Mouse (Mus musculus) forebrain, embryonic 13.5 days (tissue): Measurements from ENCODE around the gene Lpp. TPM values are rescaled to one million over a fixed set of nuclear protein-coding genes. Genes with fewer than 3 reads are reported as not detected.

Experiments
- ATAC-seq: fragments of 200-750 bp; cut with Nextera tagmentation; 2 replicates; pipeline ENCODE4 v1.8.0; 2017
- H3K27ac ChIP-seq: fragments of 300-500 bp; sonication (generic); 2 replicates; pipeline ENCODE4 v1.5.1; 2015; ENCODE audit warnings: inconsistent platforms, mild to moderate bottlenecking, moderate library complexity
- H3K27me3 ChIP-seq: fragments of 300-500 bp; sonication (generic); 2 replicates; pipeline ENCODE4 v1.6.1; 2015; ENCODE audit warnings: mild to moderate bottlenecking, inconsistent platforms
- H3K36me3 ChIP-seq: fragments of 300-500 bp; sonication (generic); 2 replicates; pipeline ENCODE4 v1.6.1; 2015; ENCODE audit warnings: mild to moderate bottlenecking, inconsistent platforms; ENCODE audit not compliant: poor library complexity, severe bottlenecking
- H3K4me1 ChIP-seq: fragments of 300-500 bp; sonication (generic); 2 replicates; pipeline ENCODE4 v1.6.1; 2015; ENCODE audit warnings: inconsistent platforms
- H3K4me2 ChIP-seq: fragments of 300-500 bp; sonication (generic); 2 replicates; pipeline ENCODE4 v1.6.1; 2015; ENCODE audit warnings: inconsistent platforms, mild to moderate bottlenecking, moderate library complexity
- H3K4me3 ChIP-seq: fragments of 300-500 bp; sonication (generic); 2 replicates; pipeline ENCODE4 v1.5.1; 2015; ENCODE audit warnings: mild to moderate bottlenecking, inconsistent platforms
- H3K9ac ChIP-seq: fragments of 300-500 bp; sonication (generic); 2 replicates; pipeline ENCODE4 v1.6.1; 2015; ENCODE audit warnings: mild to moderate bottlenecking, inconsistent platforms
- H3K9me3 ChIP-seq: fragments of 300-500 bp; sonication (generic); replicated peaks from 2 replicates; pipeline ENCODE4 v1.6.1; 2016; ENCODE audit warnings: inconsistent platforms
- WGBS: fragments of 180-500 bp; shearing (Covaris S2); methylation state at CpG from one replicate; pipeline ENCODE4 v1.1.7; 2015; 5-methylcytosine and 5-hydroxymethylcytosine counted together
- polyA plus RNA-seq: library from polyadenylated mRNA; unstranded; fragments of >200 nt; fragmentation: Nextera tagmentation; extraction: Ambion mirVana; gene quantifications from 2 replicates; pipeline ENCODE4 v1.2.1, GENCODE M21; 2015

Gene Lpp
- polyA plus RNA-seq, 1 experiment from 2014 or later: 9.4 TPM

GRCm38 (mm10) chr16:24977771-24978170, 584.5 kb downstream of the Lpp start:
- Histone ChIP-seq H3K27ac (no peak overlapping the region), H3K9ac (no peak overlapping the region), H3K4me1 (peaks cover 19% of the 10 kb centered on the region), H3K9me3 (no peaks in the 10 kb centered on the region), H3K27me3 (no peaks in the 10 kb centered on the region), H3K4me2 (no peak overlapping the region), H3K36me3 (no peaks in the 10 kb centered on the region), H3K4me3 (no peak overlapping the region)
- ATAC-seq: no peak
- 100% methylated on average over 1 of the region's 1 CpGs for WGBS

- 41% methylated on average over 1 of the region's 1 CpGs for WGBS
- no peak overlapping the region for H3K4me3 ChIP-seq
- H3K4me1 ChIP-seq: peaks cover 15% of the 10 kb centered on the region; the same call in 1 of the 2 replicates
- H3K27me3 ChIP-seq: no peaks in the 10 kb centered on the region
- H3K4me2 ChIP-seq: no peak overlapping the region
- H3K9me3 ChIP-seq: no peaks in the 10 kb centered on the region
- H3K27ac ChIP-seq: no peak overlapping the region
- no peaks in the 10 kb centered on the region for H3K36me3 ChIP-seq
- ATAC-seq: no peak
- H3K9ac ChIP-seq: no peak overlapping the region
Measured at GRCm38 (mm10) chr16:24978226-24978625, 584.9 kb downstream of the Lpp start.

GRCm38 (mm10) chr16:24979391-24979790, 586.1 kb downstream of the Lpp start:
- WGBS: 76% methylated on average over 4 of the region's 4 CpGs
- Histone ChIP-seq H3K27ac (no peak overlapping the region), H3K27me3 (no peaks in the 10 kb centered on the region), H3K9ac (no peak overlapping the region), H3K4me1 (0 out of 2 replicates have a peak, but pooled peaks cover 8% of the 10 kb centered on the region), H3K4me3 (no peak overlapping the region), H3K9me3 (no peaks in the 10 kb centered on the region), H3K4me2 (no peak overlapping the region), H3K36me3 (no peaks in the 10 kb centered on the region)
- no peak for ATAC-seq

GRCm38 (mm10) chr16:24982828-24983227, 589.5 kb downstream of the Lpp start:
- H3K9me3 ChIP-seq: no peaks in the 10 kb centered on the region
- peak; percentile 51; the same call in 1 of the 2 replicates for ATAC-seq
- H3K4me2 ChIP-seq: no peak overlapping the region
- no peak overlapping the region for H3K27ac ChIP-seq
- H3K4me3 ChIP-seq: no peak overlapping the region
- H3K9ac ChIP-seq: no peak overlapping the region
- H3K4me1 ChIP-seq: 0 out of 2 replicates have a peak, but pooled peaks cover 6% of the 10 kb centered on the region
- H3K36me3 ChIP-seq: no peaks in the 10 kb centered on the region
- H3K27me3 ChIP-seq: no peaks in the 10 kb centered on the region
- WGBS: 76% methylated on average over 4 of the region's 4 CpGs

- Histone ChIP-seq H3K27me3 (no peaks in the 10 kb centered on the region), H3K9ac (no peak overlapping the region), H3K4me2 (no peak overlapping the region), H3K9me3 (no peaks in the 10 kb centered on the region), H3K36me3 (no peaks in the 10 kb centered on the region), H3K4me1 (no peaks in the 10 kb centered on the region), H3K27ac (no peak overlapping the region), H3K4me3 (no peak overlapping the region)
- WGBS: 86% methylated on average over 11 of the region's 11 CpGs
- no peak for ATAC-seq
Measured at GRCm38 (mm10) chr16:24990331-24990730, 597.0 kb downstream of the Lpp start.

GRCm38 (mm10) chr16:24991059-24991541, 597.8 kb downstream of the Lpp start:
- Histone ChIP-seq H3K4me2 (no peak overlapping the region), H3K9ac (no peak overlapping the region), H3K4me1 (no peaks in the 10 kb centered on the region), H3K4me3 (no peak overlapping the region), H3K27me3 (no peaks in the 10 kb centered on the region), H3K9me3 (no peaks in the 10 kb centered on the region), H3K27ac (no peak overlapping the region), H3K36me3 (no peaks in the 10 kb centered on the region)
- WGBS: 81% methylated on average over 10 of the region's 10 CpGs
- ATAC-seq: no peak; the same call in 1 of the 2 replicates

GRCm38 (mm10) chr16:24991995-24992394, 598.7 kb downstream of the Lpp start:
- H3K9me3 ChIP-seq: 0 out of 2 replicates have a peak, but pooled peaks cover 3% of the 10 kb centered on the region
- H3K4me2 ChIP-seq: no peak overlapping the region
- no peak overlapping the region for H3K9ac ChIP-seq
- H3K27ac ChIP-seq: no peak overlapping the region
- WGBS: 91% methylated on average over 3 of the region's 3 CpGs
- H3K4me1 ChIP-seq: no peaks in the 10 kb centered on the region
- no peak for ATAC-seq
- H3K27me3 ChIP-seq: no peaks in the 10 kb centered on the region
- no peak overlapping the region for H3K4me3 ChIP-seq
- H3K36me3 ChIP-seq: no peaks in the 10 kb centered on the region

GRCm38 (mm10) chr16:24992494-24992893, 599.2 kb downstream of the Lpp start:
- Histone ChIP-seq H3K4me3 (no peak overlapping the region), H3K4me2 (no peak overlapping the region), H3K27ac (no peak overlapping the region), H3K9me3 (0 out of 2 replicates have a peak, but pooled peaks cover 3% of the 10 kb centered on the region), H3K9ac (no peak overlapping the region), H3K27me3 (no peaks in the 10 kb centered on the region), H3K36me3 (no peaks in the 10 kb centered on the region), H3K4me1 (no peaks in the 10 kb centered on the region)
- ATAC-seq: no peak
- WGBS: 94% methylated on average over 11 of the region's 11 CpGs

- Histone ChIP-seq H3K4me2 (no peak overlapping the region), H3K9ac (no peak overlapping the region), H3K27me3 (no peaks in the 10 kb centered on the region), H3K4me1 (peaks cover 10% of the 10 kb centered on the region), H3K4me3 (no peak overlapping the region), H3K9me3 (no peaks in the 10 kb centered on the region), H3K36me3 (no peaks in the 10 kb centered on the region), H3K27ac (no peak overlapping the region)
- ATAC-seq: no peak
- WGBS: 70% methylated on average over 5 of the region's 5 CpGs
Measured at GRCm38 (mm10) chr16:25010980-25011877, 617.9 kb downstream of the Lpp start.

- H3K9ac ChIP-seq: no peak overlapping the region
- H3K27ac ChIP-seq: no peak overlapping the region
Measured at GRCm38 (mm10) chr16:25012938-25013337, 619.6 kb downstream of the Lpp start.

GRCm38 (mm10) chr16:25016261-25016836, 623.0 kb downstream of the Lpp start:
- Histone ChIP-seq H3K27ac (peak overlapping the region; percentile 84), H3K36me3 (no peaks in the 10 kb centered on the region), H3K4me3 (no peak overlapping the region), H3K4me1 (peaks cover 27% of the 10 kb centered on the region), H3K27me3 (no peaks in the 10 kb centered on the region), H3K9me3 (no peaks in the 10 kb centered on the region), H3K9ac (no peak overlapping the region), H3K4me2 (no peak overlapping the region)
- ATAC-seq: peak; percentile 95
- WGBS: 16% methylated on average over 4 of the region's 4 CpGs

More at GRCm38 (mm10) chr16:25012938-25013337, 619.6 kb downstream of the Lpp start:
- H3K36me3 ChIP-seq: no peaks in the 10 kb centered on the region
- ATAC-seq: no peak
- 89% methylated on average over 3 of the region's 3 CpGs for WGBS
- no peaks in the 10 kb centered on the region for H3K9me3 ChIP-seq
- no peaks in the 10 kb centered on the region for H3K27me3 ChIP-seq
- H3K4me3 ChIP-seq: no peak overlapping the region
- H3K4me1 ChIP-seq: peaks cover 25% of the 10 kb centered on the region
- H3K4me2 ChIP-seq: no peak overlapping the region

- Histone ChIP-seq H3K27me3 (no peaks in the 10 kb centered on the region), H3K4me1 (peaks cover 27% of the 10 kb centered on the region), H3K36me3 (no peaks in the 10 kb centered on the region), H3K4me3 (no peak overlapping the region), H3K9ac (no peak overlapping the region), H3K9me3 (no peaks in the 10 kb centered on the region), H3K27ac (peak overlapping the region; percentile 84), H3K4me2 (no peak overlapping the region)
- ATAC-seq: 0 out of 2 replicates have a peak, but pooled peaks have one; percentile 1
Measured at GRCm38 (mm10) chr16:25017046-25017445, 623.7 kb downstream of the Lpp start.
